Mouse (Mus musculus): Measurements from ENCODE around the gene Dnhd1.

GRCm38 (mm10) chr7:105767729-105768165 lies 117.1 kb downstream of the Dnhd1 start:
- no peak for TF ChIP-seq CTCF (IDR thresholded peaks at IDR 0.05; ENCODE audit: low read depth)
- TF ChIP-seq EP300 (IDR thresholded peaks at IDR 0.05; ENCODE audit: low read depth): no peak

Data from liver, postnatal 0 days (tissue).